Mouse (Mus musculus) macrophage (primary cell): ENCODE results near the gene Rab44. TPM values are rescaled to one million over a fixed set of nuclear protein-coding genes. Genes with fewer than 3 reads are reported as not detected.

Source experiments
- H3K27ac ChIP-seq: fragments of 350-480 bp; formaldehyde crosslinking; 2 replicates; pipeline ENCODE4 v1.9.0; 2021
- H3K36me3 ChIP-seq: fragments of 350-480 bp; formaldehyde crosslinking; 2 replicates; pipeline ENCODE4 v1.9.0; 2021; ENCODE audit errors: inconsistent target
- H3K4me3 ChIP-seq: fragments of 350-480 bp; formaldehyde crosslinking; 2 replicates; pipeline ENCODE4 v1.9.0; 2021; ENCODE audit errors: inconsistent target
- H3K79me2 ChIP-seq: fragments of 350-480 bp; formaldehyde crosslinking; 2 replicates; pipeline ENCODE4 v1.9.0; 2021; ENCODE audit errors: inconsistent target
- WGBS: methylation state at CpG from one replicate; pipeline ENCODE4 v1.1.7; 2026; ENCODE audit warnings: inconsistent platforms; ENCODE audit not compliant: missing documents; 5-methylcytosine and 5-hydroxymethylcytosine counted together
- polyA plus RNA-seq: library from polyadenylated mRNA; stranded (reverse); fragments of 250-400 nt; gene quantifications from 3 replicates; pipeline ENCODE4 v1.2.4, GENCODE M21; 2018; ENCODE audit warnings: inconsistent platforms

Rab44 gene
- polyA plus RNA-seq, 1 experiment from 2014 or later: 1.5 TPM

- WGBS: 86% methylated on average over 5 of the region's 5 CpGs
- H3K27ac ChIP-seq: no peak overlapping the region
Observed at GRCm38 (mm10) chr17:29135066-29135465, 21.1 kb downstream of the Rab44 start.

GRCm38 (mm10) chr17:29136236-29136635 lies 22.3 kb downstream of the Rab44 start:
- Histone ChIP-seq H3K79me2 (no peaks in the 10 kb centered on the region), H3K4me3 (no peak overlapping the region), H3K36me3 (no peaks in the 10 kb centered on the region), H3K27ac (no peak overlapping the region)
- 91% methylated on average over 6 of the region's 6 CpGs for WGBS

More at GRCm38 (mm10) chr17:29135066-29135465, 21.1 kb downstream of the Rab44 start:
- Histone ChIP-seq H3K4me3 (no peak overlapping the region), H3K79me2 (no peaks in the 10 kb centered on the region), H3K36me3 (no peaks in the 10 kb centered on the region)

GRCm38 (mm10) chr17:29137906-29138305 lies 24.0 kb downstream of the Rab44 start:
- H3K27ac ChIP-seq: no peak overlapping the region
- 91% methylated on average over 7 of the region's 7 CpGs for WGBS
- H3K4me3 ChIP-seq: no peak overlapping the region
- H3K36me3 ChIP-seq: no peaks in the 10 kb centered on the region
- no peaks in the 10 kb centered on the region for H3K79me2 ChIP-seq

DNA sequence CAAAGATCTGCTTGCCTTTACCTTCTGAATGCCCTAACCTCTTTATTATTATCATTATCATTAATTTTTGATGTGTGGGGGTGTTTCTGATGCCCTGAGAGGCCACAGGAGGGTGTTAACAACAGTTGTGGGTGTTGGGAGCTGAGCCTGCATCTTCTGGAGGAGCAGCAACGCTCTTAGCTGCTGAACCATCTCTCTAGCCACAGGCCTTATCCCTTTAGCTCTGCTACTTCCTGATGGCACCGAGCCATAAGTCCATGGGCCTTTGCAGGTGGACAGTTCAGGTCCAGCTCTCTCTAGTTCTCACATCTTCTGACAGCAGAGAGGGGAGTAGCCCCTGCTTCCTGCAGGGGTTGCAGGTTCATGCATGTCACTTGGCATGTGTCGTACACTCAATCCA lies 27.6 kb downstream of the Rab44 start:
- H3K79me2 ChIP-seq: no peaks in the 10 kb centered on the region
- no peaks in the 10 kb centered on the region for H3K36me3 ChIP-seq
- no peak overlapping the region for H3K27ac ChIP-seq
- H3K4me3 ChIP-seq: no peak overlapping the region
- WGBS: 74% methylated on average over 3 of the region's 3 CpGs

DNA sequence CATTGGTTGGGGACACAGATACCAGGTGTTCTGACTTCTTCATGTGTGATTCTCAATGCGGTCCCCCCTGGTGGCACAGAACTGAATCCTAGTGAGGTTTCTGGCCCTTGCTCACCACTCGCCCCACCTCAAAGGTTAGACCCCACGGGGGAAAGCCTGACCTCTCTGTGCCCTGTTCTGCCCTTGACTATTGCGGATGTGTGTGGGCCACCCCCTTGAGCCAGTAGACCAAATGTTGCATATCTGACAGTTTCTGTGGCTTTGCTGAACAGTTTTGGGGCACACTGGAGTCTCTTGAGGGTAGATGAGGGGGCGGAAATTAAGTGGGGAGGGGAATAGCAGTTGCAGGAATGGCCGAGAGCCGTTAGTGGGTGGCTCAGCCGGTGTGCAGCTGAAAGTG lies 29.3 kb downstream of the Rab44 start:
- Histone ChIP-seq H3K27ac (no peak overlapping the region), H3K79me2 (no peaks in the 10 kb centered on the region), H3K36me3 (no peaks in the 10 kb centered on the region), H3K4me3 (no peak overlapping the region)
- WGBS: 63% methylated on average over 8 of the region's 8 CpGs

DNA sequence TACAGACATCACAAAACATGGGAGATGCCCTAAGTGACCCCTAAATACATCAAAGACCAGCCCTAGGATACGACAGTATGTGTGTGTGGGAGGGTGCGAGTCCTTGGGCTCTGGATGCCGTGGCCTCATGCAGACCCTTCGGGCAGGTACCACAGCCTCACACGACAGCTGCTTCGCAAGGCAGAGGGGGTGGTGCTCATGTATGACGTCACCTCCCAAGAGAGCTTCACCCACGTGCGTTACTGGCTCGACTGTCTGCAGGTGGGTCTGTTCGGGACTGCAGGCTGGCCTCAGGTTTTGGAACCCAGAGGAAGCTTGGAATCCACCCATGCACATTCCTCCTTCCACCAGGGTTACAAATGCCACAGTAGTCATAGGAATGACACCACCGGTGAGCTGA lies 31.2 kb downstream of the Rab44 start:
- H3K79me2 ChIP-seq: no peaks in the 10 kb centered on the region
- no peak overlapping the region for H3K4me3 ChIP-seq
- H3K36me3 ChIP-seq: no peaks in the 10 kb centered on the region
- 82% methylated on average over 11 of the region's 12 CpGs for WGBS
- H3K27ac ChIP-seq: no peak overlapping the region

DNA sequence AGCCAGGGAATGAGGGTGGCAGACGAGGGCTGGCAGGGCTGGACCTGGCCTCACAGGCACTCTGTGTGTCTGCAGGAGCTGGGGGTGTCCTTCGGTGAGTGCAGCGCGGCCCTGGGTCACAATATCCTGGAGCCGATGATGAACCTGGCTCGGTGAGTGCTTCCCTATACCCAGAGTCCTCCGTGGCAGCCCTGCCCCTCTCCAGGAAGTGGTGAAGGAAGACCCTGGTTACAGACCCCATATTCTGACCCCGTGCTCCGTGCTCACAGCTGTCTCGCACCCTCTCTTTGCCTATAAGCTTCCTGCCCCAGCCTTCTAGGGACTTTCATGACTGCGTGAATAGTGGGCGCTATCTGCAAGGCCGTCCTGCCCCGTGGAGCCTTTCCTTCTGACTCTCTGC lies 33.3 kb downstream of the Rab44 start:
- H3K79me2 ChIP-seq: no peaks in the 10 kb centered on the region
- no peaks in the 10 kb centered on the region for H3K36me3 ChIP-seq
- H3K4me3 ChIP-seq: no peak overlapping the region
- WGBS: 72% methylated on average over 14 of the region's 14 CpGs
- no peak overlapping the region for H3K27ac ChIP-seq

DNA sequence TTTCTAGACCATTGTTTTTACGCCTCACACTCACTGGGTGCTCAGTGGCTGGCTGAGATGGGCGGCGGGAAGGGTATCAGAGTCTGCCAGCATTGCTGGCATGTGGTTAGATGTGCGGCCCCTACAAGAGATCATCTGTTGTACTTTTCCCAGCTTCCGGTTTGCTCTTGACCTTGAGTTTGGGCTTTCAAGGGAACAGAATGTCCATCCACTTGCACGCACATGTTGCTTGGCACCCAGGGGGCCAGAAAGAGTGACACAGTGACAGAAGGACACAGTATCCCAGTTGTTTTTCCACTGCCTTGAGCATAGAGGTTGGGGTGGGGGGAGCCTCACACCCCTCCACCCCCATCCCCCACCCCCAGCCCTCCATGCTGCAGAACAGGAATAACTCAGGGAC lies 33.8 kb downstream of the Rab44 start:
- no peak overlapping the region for H3K27ac ChIP-seq
- H3K4me3 ChIP-seq: no peak overlapping the region
- 85% methylated on average over 6 of the region's 6 CpGs for WGBS
- no peaks in the 10 kb centered on the region for H3K79me2 ChIP-seq
- no peaks in the 10 kb centered on the region for H3K36me3 ChIP-seq

GRCm38 (mm10) chr17:29149766-29150165 lies 35.8 kb downstream of the Rab44 start:
- Histone ChIP-seq H3K27ac (no peak overlapping the region), H3K79me2 (no peaks in the 10 kb centered on the region), H3K4me3 (no peak overlapping the region), H3K36me3 (no peaks in the 10 kb centered on the region)
- WGBS: 70% methylated on average over 7 of the region's 7 CpGs

DNA sequence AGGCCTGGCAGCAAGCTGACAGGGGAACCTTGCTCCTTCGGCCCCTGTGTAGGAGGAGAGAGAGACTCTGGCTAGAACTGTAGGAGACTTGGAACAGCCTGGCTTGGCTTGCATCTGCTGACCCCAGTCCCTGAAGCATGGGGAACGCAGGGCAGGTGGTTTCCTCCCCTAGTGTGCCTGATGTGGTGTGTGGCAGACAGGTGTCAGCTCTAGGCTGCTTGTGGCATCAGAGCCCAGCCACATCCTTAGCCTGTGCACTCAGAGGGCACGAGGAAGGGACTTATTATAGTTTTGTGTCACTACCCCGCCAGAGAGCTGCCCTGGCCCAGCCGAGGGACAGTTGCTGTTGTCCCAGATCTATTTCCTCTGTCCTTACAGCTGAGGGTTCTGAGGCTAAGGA lies 38.6 kb downstream of the Rab44 start:
- H3K79me2 ChIP-seq: no peaks in the 10 kb centered on the region
- WGBS: 41% methylated on average over 5 of the region's 5 CpGs
- H3K36me3 ChIP-seq: no peaks in the 10 kb centered on the region
- no peak overlapping the region for H3K27ac ChIP-seq
- no peak overlapping the region for H3K4me3 ChIP-seq

GRCm38 (mm10) chr17:29154247-29154646 lies 40.3 kb downstream of the Rab44 start:
- Histone ChIP-seq H3K36me3 (no peaks in the 10 kb centered on the region), H3K79me2 (no peaks in the 10 kb centered on the region), H3K27ac (no peak overlapping the region), H3K4me3 (no peak overlapping the region)
- 82% methylated on average over 13 of the region's 13 CpGs for WGBS

GRCm38 (mm10) chr17:29155355-29156135 lies 41.6 kb downstream of the Rab44 start:
- no peak overlapping the region for H3K4me3 ChIP-seq
- no peak overlapping the region for H3K27ac ChIP-seq
- WGBS: 87% methylated on average over 12 of the region's 12 CpGs

DNA sequence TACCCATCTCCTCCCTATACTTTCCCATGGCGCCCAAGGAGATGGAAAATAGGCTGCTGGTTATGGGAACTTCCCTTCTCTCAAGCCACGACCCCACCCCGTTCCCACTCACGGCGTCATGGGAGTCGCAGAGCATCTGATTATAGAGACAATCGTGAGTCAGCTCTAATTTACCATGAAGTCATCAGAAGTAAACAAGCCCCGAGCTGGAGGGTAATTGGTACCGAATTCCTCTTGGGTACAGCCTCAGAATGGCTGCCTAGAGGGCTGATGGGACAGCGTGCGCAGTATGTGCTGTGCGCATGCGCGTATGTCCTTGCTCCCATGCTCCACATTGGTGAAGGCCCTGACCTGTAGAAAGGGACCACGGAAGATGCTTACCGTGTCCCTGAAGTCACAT lies 42.5 kb downstream of the Rab44 start:
- 86% methylated on average over 14 of the region's 16 CpGs for WGBS
- Histone ChIP-seq H3K36me3 (no peaks in the 10 kb centered on the region), H3K27ac (no peak overlapping the region), H3K4me3 (no peak overlapping the region), H3K79me2 (no peaks in the 10 kb centered on the region)

More at GRCm38 (mm10) chr17:29155355-29156135, 41.6 kb downstream of the Rab44 start:
- Histone ChIP-seq H3K36me3 (no peaks in the 10 kb centered on the region), H3K79me2 (no peaks in the 10 kb centered on the region)

DNA sequence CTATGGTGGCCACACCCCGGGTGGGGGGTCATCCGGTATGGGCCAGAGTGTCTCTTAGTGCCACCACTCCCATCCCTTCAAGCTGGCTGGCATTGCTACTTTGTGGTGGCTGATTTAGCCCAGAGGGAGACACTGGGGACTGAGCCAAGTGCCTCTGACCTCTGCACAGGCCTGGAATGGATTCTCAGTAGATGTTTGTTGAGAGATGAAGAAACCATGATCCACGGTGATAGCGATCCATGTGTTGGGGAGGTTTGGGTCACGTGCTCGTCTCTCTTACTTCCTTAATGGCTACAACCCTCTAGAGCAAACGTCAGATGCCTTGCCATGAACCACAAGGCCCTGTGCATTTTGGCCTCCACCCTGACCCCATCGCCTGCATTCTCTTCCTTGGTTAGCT lies 42.9 kb downstream of the Rab44 start:
- H3K27ac ChIP-seq: no peak overlapping the region
- H3K79me2 ChIP-seq: no peaks in the 10 kb centered on the region
- H3K4me3 ChIP-seq: no peak overlapping the region
- no peaks in the 10 kb centered on the region for H3K36me3 ChIP-seq
- WGBS: 59% methylated on average over 8 of the region's 8 CpGs

DNA sequence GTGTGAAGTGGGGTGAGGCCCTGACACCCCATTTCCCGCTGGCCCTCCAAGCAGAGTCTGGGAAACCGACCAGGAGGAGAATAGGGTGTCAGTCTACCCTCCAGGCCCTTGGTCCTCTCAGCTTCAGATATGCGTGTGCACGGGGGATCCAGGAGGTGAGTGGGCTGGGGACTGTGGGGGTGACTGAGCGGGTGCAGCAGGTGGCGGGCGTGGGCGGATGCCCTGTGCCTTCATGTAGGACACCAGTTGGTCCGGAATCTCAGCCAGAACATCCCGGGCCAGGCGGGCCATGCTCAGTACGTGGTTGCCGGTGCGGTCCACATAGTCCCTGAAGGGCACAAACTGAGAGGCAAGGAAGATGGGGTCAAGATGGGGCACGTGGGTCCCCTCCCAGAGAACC lies 45.0 kb downstream of the Rab44 start:
- Histone ChIP-seq H3K4me3 (no peak overlapping the region), H3K36me3 (no peaks in the 10 kb centered on the region), H3K27ac (no peak overlapping the region), H3K79me2 (no peaks in the 10 kb centered on the region)
- 92% methylated on average over 15 of the region's 15 CpGs for WGBS

- no peak overlapping the region for H3K27ac ChIP-seq
- WGBS: 96% methylated on average over 5 of the region's 5 CpGs
- H3K79me2 ChIP-seq: no peaks in the 10 kb centered on the region
- no peaks in the 10 kb centered on the region for H3K36me3 ChIP-seq
- H3K4me3 ChIP-seq: no peak overlapping the region
Observed at GRCm38 (mm10) chr17:29159320-29159719, 45.4 kb downstream of the Rab44 start.
